Mouse (Mus musculus) left cerebral cortex, postnatal 10 days (tissue): Measurements from ENCODE around the gene Bricd5. TPM values are rescaled to one million over a fixed set of nuclear protein-coding genes. Genes with fewer than 3 reads are reported as not detected.
A peak's percentile ranks its signal among the peaks of the same experiment; 100 is the strongest.

ENCODE experiments used
- DNase-seq, 2 experiments: peaks; one replicate each; pipeline ENCODE4 v3.0.0; 2021 to 2022; ENCODE audit warnings: low spot score in 2 of 2, mixed read lengths in 1 of 2; ENCODE audit errors: extremely low spot score in 1 of 2
- intact Hi-C: fragments of 180-260 bp; cut with DNase I; formaldehyde crosslinking; loops from one replicate; pipeline ENCODE4 v1.15.1; 2025
- total RNA-seq, 2 experiments: library from RNA; stranded (reverse); gene quantifications; 2 replicates each; pipeline ENCODE4 v1.2.3; 2021

Gene Bricd5
- total RNA-seq, 2 experiments from 2014 or later: 0.88 to 1.4 TPM

DNA sequence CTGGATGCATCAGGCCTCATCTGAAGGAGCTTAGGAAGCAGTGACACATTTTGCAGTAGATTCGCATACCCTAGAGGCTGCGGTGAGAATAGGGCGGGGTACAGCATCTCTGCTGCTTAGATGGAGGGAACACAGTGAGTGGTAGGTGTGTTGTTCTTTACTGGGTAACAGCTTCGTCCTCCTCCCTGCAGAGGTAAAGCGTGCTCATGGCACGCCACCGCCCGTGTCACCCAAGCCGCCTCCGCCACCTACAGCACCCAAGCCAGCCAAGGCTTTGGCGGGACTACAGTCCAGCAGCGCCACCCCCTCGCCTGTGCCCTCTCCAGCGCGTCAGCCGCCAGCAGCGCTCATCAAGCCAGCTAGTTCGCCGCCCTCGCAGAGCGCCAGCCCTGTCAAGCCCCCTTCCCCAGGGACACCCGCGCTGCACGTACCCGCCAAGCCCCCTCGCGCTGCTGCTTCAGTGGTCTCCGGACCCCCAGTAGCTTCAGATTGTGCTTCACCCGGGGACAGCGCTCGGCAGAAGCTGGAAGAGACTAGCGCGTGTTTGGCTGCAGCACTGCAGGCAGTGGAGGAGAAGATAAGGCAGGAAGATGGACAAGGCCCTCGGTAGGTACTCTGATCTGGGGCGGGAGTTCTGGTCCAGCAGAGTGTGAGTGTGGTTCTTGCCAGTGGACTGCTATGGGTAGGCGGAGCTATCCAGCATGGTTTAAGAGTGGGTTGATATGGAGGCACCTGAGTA, 32.8 kb downstream of the Bricd5 start:
- DNase-seq: peak in 1 of 2 experiments; percentile 63
- intact Hi-C loops: no loop called here

DNA sequence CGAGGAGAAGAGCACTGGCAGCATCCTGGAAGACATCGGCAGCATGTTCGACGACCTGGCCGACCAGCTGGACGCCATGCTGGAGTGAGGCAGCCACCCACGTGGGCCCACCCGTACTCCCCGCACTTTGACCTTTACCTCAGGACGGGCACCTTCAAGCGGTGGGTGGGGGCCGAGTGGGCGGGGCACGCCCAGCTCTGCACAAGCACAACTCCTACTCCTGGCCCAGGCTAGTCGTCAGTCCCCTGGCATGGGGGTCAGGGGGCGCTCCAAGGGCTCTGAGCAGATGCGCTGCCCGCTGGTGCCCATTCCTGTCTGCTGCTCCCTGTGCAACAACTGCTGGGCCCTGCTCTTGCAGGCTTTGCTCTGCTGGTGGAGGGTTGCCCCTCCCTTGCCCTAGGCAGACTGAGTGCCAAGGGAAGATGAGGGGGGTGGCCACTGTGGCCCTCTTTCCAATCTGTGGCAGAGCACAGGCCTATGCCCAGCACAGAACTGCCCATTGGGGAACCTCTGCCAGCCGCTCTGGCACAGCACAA, 33.5 kb downstream of the Bricd5 start:
- intact Hi-C loops: no loop called here
- peak in 1 of 2 experiments; percentile 47 for DNase-seq

DNA sequence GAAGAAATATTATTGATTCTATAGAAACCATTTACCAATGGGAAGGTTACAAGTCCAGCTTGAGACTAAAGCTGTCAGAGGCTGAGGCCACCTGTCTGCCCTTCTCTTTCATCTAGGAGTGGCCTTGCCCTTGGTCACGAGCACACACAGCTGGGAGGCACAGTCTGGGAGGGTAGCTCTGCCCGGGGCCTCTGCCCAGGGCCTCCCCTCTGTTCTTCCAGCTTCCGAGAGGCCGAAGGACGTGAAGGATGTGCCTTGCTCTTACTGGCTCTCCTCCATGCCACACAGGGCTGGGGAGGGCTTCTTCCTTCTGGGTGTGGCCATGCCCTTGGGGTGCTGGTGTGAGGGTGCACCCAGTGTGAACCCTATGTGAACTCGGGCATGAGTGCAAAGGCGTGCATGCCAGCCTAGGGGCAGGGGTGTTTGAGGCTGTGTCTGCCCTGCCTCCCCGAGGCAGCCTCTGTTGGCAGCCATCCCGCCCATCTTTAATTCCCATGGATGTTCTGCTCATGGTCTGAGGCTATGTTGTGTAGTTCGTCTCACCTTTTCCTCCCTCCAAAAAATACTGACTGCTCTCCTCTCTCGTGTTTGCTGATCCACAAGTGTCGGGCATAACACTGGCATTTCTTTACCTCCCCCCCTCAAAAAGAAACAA, 34.2 kb downstream of the Bricd5 start:
- DNase-seq: no peak
- intact Hi-C loops: no loop called here

DNA sequence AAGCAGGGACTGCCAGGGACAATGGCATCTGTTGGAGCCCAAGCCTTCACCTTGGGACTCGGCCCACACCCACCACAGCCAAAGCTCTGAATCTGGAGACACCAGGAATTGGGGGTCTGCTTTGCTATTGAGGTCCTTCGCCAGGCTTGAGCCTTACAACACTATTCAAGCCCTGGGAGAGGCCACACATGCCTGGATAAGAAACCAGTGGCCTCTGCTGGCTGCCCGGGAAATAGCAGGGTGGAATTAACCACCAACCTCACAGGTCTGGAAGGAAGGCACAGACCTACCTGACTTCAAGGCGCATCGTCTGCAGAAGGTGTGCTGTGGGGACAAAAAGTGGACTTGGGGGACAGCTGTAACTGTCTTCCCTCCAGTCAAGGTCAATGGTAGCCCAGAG, 39.9 kb downstream of the Bricd5 start:
- intact Hi-C loops: no loop called here
- peak in 1 of 2 experiments; percentile 69 for DNase-seq

DNA sequence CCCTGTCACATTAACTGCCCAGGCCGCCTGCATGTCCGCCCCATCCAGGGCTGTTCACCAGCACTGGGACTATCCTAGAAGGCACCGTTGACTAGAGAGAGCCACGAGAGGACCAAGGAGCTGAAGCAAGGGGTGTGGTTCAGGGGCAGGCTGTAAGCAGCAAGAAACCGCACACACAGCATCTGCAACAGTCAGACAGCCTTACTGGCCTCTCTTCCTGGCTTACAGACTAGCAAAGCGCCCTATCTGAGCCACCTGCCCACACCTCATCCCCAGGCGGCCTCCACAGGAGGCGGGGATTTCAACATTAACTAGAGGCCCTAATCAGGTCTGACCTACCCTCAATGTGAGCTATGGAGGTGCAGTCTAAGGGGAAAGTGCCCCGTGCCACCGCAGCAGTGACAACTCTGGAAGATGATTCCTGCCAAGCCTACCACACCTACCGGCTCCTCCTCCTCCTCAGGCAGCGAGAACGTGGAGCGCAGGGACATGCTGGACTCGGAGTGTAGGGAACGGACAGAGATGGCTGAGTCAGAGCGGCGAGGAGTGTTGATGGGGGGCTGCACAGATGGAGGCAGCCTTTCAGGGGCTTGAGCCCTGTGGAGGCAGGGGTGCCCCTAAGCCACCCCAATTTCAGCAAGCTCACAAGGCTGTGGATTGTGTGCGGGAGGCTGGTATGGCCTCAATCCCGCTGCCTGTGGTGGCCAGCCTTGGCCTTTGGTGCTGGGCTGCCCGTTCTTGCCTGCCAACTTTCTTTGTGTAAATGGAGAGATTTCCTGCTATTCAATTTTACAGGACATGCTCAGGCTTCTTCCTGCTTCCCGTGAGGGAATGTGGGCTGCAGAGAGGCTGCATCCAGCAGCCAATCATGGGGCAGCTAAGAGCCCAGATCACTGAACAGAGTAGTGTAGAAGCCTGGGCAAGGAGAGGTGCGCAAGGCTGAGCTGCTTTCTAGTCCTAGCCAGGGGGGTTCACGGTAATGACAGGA, 40.9 kb downstream of the Bricd5 start:
- DNase-seq: peak in 1 of 2 experiments; percentile 43
- intact Hi-C loops: no loop called here

DNA sequence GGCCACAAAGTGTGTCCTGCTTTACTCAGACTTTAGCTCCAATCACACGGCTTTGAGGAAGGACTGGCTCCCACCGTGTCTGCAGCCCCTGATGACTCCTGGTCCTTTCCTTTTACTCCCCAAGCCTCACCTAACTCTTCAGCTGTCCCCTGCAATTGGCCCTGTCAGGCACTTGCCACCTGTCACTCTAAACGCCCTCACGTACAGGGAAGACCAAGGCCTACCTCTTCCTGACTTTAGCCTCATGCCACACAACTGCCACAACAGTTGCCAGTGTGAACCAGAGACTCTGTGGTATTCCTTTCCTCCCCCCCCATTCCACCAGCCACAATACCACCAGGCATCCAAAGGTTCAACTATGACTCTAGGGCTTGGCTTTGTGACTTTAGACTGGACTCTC, 46.8 kb downstream of the Bricd5 start:
- intact Hi-C loops: no loop called here
- no peak for DNase-seq

DNA sequence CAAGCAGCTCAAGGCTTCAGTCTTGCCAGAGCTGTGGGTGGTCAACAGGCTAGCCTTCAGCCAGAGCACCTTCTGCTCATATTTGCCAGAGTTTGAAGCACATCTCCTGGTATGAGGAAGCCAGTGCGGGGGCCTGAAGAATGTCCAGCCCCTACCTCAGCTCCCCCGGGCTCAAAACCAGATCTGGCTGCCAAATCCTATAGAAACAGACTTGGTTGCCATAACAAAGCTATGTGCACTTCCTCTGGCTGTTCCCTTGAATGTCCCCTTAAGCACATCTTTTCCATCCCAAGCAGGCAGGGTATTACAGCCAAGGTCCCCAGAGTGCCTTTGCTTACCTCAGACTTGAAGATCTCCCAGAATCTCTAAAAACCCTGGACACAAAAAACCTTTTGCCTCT, 51.0 kb downstream of the Bricd5 start:
- DNase-seq: no peak
- intact Hi-C loops: no loop called here

Other genes starting within 250 kb of the Bricd5 start
- gene Ccnf, start 222.4 kb upstream of the Bricd5 start, total RNA-seq: 1 to 10 TPM; 6.2 to 7.2 TPM
- gene Abca17, start 122.8 kb upstream of the Bricd5 start, total RNA-seq: 1 to 10 TPM; 1.1 TPM
- 100 to 1,000 TPM; 129 to 135 TPM for gene Abca3, start 121.9 kb upstream of the Bricd5 start, total RNA-seq
- 100 to 1,000 TPM; 164 to 166 TPM for gene Rnps1, start 59.3 kb upstream of the Bricd5 start, total RNA-seq
- gene Eci1, start 47.2 kb upstream of the Bricd5 start, total RNA-seq: 10 to 100 TPM; 15.1 to 16.9 TPM
- 1 to 10 TPM; 5.7 to 6.5 TPM for gene Dnase1l2, start 30.8 kb upstream of the Bricd5 start, total RNA-seq
- 10 to 100 TPM; 30.8 to 31.3 TPM for gene E4f1, start 3.6 kb upstream of the Bricd5 start, total RNA-seq
- 10 to 100 TPM; 66.4 to 66.7 TPM for gene Pgp, start 3.5 kb upstream of the Bricd5 start, total RNA-seq
- 10 to 100 TPM; 31.6 to 37.4 TPM for gene Mlst8, start 5.2 kb downstream of the Bricd5 start, total RNA-seq
- gene Caskin1, start 14.7 kb downstream of the Bricd5 start, total RNA-seq: 100 to 1,000 TPM; 161 to 162 TPM
- gene Traf7, start 54.1 kb downstream of the Bricd5 start, total RNA-seq: 100 to 1,000 TPM; 105 to 107 TPM
- 10 to 100 TPM; 22.6 to 29.8 TPM for gene Rab26, start 60.3 kb downstream of the Bricd5 start, total RNA-seq
- 10 to 100 TPM; 60.8 to 66.7 TPM for gene Pkd1, start 76.0 kb downstream of the Bricd5 start, total RNA-seq
- gene Tsc2, start 158.7 kb downstream of the Bricd5 start, total RNA-seq: 100 to 1,000 TPM; 130 to 143 TPM
- gene Nthl1, start 158.8 kb downstream of the Bricd5 start, total RNA-seq: 1 to 10 TPM; 4.6 to 5.9 TPM
- 10 to 100 TPM; 55.0 to 55.2 TPM for gene Slc9a3r2, start 176.4 kb downstream of the Bricd5 start, total RNA-seq
- not detected for gene Npw, start 184.6 kb downstream of the Bricd5 start, total RNA-seq
- 10 to 100 TPM; 37.2 to 38.1 TPM for gene Zfp598, start 195.8 kb downstream of the Bricd5 start, total RNA-seq
- gene Syngr3, start 216.1 kb downstream of the Bricd5 start, total RNA-seq: 100 to 1,000 TPM; 248 to 254 TPM
- 10 to 100 TPM; 21.5 TPM for gene Gfer, start 222.3 kb downstream of the Bricd5 start, total RNA-seq
- gene Noxo1, start 222.3 kb downstream of the Bricd5 start, total RNA-seq: 1 to 10 TPM; 2.7 to 5.1 TPM
- 10 to 100 TPM; 30.9 to 37.9 TPM for gene Tbl3, start 233.8 kb downstream of the Bricd5 start, total RNA-seq
- under 1 TPM in 1 of 2 experiments, not detected in 1; 0.69 TPM for gene Rnf151, start 244.2 kb downstream of the Bricd5 start, total RNA-seq
- 100 to 1,000 TPM; 575 to 607 TPM for gene Rps2, start 244.2 kb downstream of the Bricd5 start, total RNA-seq